Mouse (Mus musculus) hindbrain, embryonic 15.5 days (tissue): ENCODE data around the gene Olfr1208. TPM values are rescaled to one million over a fixed set of nuclear protein-coding genes. Genes with fewer than 3 reads are reported as not detected.

Experiments used
- ATAC-seq: fragments of 200-750 bp; cut with Nextera tagmentation; 2 replicates; pipeline ENCODE4 v1.8.0; 2017; ENCODE audit warnings: low read depth, moderate number of reproducible peaks, moderate TSS enrichment; ENCODE audit not compliant: low FRiP score
- H3K27ac ChIP-seq: fragments of 300-500 bp; sonication (generic); replicated peaks from 2 replicates; pipeline ENCODE4 v1.5.1; 2015; ENCODE audit warnings: mild to moderate bottlenecking, inconsistent platforms
- H3K27me3 ChIP-seq: fragments of 300-500 bp; sonication (generic); 2 replicates; pipeline ENCODE4 v1.6.1; 2015; ENCODE audit warnings: control low read depth, inconsistent platforms
- H3K36me3 ChIP-seq: fragments of 300-500 bp; sonication (generic); 2 replicates; pipeline ENCODE4 v1.6.1; 2015; ENCODE audit warnings: control low read depth, inconsistent platforms
- H3K4me1 ChIP-seq: fragments of 300-500 bp; sonication (generic); replicated peaks from 2 replicates; pipeline ENCODE4 v1.6.1; 2015; ENCODE audit warnings: control low read depth, inconsistent platforms
- H3K4me2 ChIP-seq: fragments of 300-500 bp; sonication (generic); 2 replicates; pipeline ENCODE4 v1.6.1; 2015; ENCODE audit warnings: moderate library complexity, mild to moderate bottlenecking, inconsistent platforms
- H3K4me3 ChIP-seq: fragments of 300-500 bp; sonication (generic); 2 replicates; pipeline ENCODE4 v1.5.1; 2015; ENCODE audit warnings: mild to moderate bottlenecking, inconsistent platforms
- H3K9ac ChIP-seq: fragments of 300-500 bp; sonication (generic); 2 replicates; pipeline ENCODE4 v1.6.1; 2015; ENCODE audit warnings: inconsistent platforms
- H3K9me3 ChIP-seq: fragments of 300-500 bp; sonication (generic); 2 replicates; pipeline ENCODE4 v1.6.1; 2016; ENCODE audit warnings: control low read depth, inconsistent platforms
- WGBS: fragments of 180-500 bp; shearing (Covaris S2); methylation state at CpG from one replicate; pipeline ENCODE4 v1.1.7; 2015; 5-methylcytosine and 5-hydroxymethylcytosine counted together
- polyA plus RNA-seq: library from polyadenylated mRNA; unstranded; fragments of >200 nt; fragmentation: Nextera tagmentation; extraction: Ambion mirVana; gene quantifications from 2 replicates; pipeline ENCODE4 v1.2.1, GENCODE M21; 2015

Gene Olfr1208
- polyA plus RNA-seq, result not detected in 2 replicates

GRCm38 (mm10) chr2:88902211-88902610 is at the start of gene Olfr1208:
Gene Olfr1208 (minus strand): TSS chr2:88902311.
- no peaks in the 10 kb centered on the region for H3K36me3 ChIP-seq
- no peak within 1 kb of the TSS for H3K4me2 ChIP-seq
- no peak within 1 kb of the TSS for H3K4me3 ChIP-seq
- H3K27me3 ChIP-seq, result no peaks in the 10 kb centered on the region
- H3K9ac ChIP-seq, result no peak within 1 kb of the TSS
- no peak within 1 kb of the TSS for H3K27ac ChIP-seq
- H3K9me3 ChIP-seq, result no peaks in the 10 kb centered on the region
- ATAC-seq, result no peak
- H3K4me1 ChIP-seq, result no peaks in the 10 kb centered on the region

DNA sequence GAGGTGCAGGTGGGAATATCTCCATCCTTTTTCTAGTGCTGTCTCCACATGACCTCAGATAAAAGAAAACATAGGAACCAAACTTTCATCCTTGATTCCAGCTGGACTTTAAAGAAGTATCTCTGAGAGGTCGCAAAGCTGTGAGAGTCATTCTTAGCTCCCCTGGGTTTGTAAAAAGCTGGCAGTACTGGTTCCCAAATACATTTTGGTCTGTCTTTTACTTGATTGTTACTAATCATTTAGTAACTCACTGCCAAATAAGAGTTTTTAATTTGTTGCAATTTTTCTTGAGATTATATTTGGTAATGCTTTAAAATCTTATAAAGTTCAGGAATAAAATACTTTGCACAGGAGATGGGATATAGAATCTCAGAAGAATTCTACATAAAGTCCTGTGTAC is 35.9 kb upstream of the Olfr1208 start, which contains the start of gene Olfr1211:
TSS of gene Olfr1211 (minus strand) at position 101 of the 400 bp plus-strand sequence.
- Histone ChIP-seq H3K36me3 (no peaks in the 10 kb centered on the region), H3K4me3 (no peak within 1 kb of the TSS), H3K4me1 (no peaks in the 10 kb centered on the region), H3K9ac (no peak within 1 kb of the TSS), H3K9me3 (no peaks in the 10 kb centered on the region), H3K27ac (no peak within 1 kb of the TSS), H3K27me3 (no peaks in the 10 kb centered on the region), H3K4me2 (no peak within 1 kb of the TSS)
- no peak for ATAC-seq
- WGBS, result 87% methylated on average over 1 of the region's 1 CpGs

DNA sequence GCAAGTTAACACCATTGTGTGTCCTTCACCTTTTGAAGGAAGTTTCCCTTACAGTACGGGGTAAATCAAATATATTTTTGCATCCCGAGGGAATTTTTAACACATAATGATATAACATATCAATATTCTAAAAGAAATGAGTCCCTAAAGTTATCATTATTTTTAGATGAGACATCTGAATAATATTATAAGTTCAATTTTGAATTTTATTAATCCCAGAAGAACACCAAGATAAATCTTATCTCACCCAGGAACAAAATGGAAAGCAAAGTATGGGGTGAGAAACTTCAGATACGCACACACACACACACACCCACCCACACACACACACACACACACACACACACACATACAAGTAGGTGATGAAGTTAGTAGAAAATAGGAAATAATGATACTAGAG is 12.9 kb upstream of the Olfr1208 start, which contains the start of gene Olfr1209:
TSS of gene Olfr1209 (minus strand) at position 101 of the 400 bp plus-strand sequence.
- Histone ChIP-seq H3K4me3 (no peak within 1 kb of the TSS), H3K27ac (no peak within 1 kb of the TSS), H3K4me1 (no peaks in the 10 kb centered on the region), H3K9me3 (no peaks in the 10 kb centered on the region), H3K27me3 (no peaks in the 10 kb centered on the region), H3K9ac (no peak within 1 kb of the TSS), H3K36me3 (no peaks in the 10 kb centered on the region), H3K4me2 (no peak within 1 kb of the TSS)
- 94% methylated on average over 3 of the region's 3 CpGs for WGBS
- no peak for ATAC-seq

DNA sequence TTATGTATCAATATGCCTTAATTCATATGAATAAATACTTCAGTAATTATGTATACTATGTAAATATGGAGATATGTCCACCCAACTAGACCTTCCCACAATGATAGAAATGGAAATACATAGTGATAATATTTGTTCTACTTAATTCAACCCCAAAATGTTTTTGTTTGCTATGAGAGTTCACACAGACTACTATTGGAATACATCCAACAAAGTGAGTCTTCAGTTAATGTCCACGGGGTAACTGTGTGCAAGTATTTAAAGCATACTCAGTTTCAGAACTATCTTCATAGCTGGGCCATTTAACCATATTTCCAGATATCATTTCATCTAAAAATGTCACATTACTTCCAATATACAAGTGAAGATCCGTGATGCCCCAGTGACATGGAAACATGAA is 39.2 kb downstream of the Olfr1208 start, which contains the start of gene Olfr1206:
TSS of gene Olfr1206 (plus strand) at position 301 of the 400 bp plus-strand sequence.
- Histone ChIP-seq H3K9me3 (no peaks in the 10 kb centered on the region), H3K9ac (no peak within 1 kb of the TSS), H3K36me3 (no peaks in the 10 kb centered on the region), H3K4me1 (no peaks in the 10 kb centered on the region), H3K27me3 (no peaks in the 10 kb centered on the region), H3K4me2 (no peak within 1 kb of the TSS), H3K4me3 (no peak within 1 kb of the TSS), H3K27ac (no peak within 1 kb of the TSS)
- 84% methylated on average over 2 of the region's 2 CpGs for WGBS
- no peak for ATAC-seq

DNA sequence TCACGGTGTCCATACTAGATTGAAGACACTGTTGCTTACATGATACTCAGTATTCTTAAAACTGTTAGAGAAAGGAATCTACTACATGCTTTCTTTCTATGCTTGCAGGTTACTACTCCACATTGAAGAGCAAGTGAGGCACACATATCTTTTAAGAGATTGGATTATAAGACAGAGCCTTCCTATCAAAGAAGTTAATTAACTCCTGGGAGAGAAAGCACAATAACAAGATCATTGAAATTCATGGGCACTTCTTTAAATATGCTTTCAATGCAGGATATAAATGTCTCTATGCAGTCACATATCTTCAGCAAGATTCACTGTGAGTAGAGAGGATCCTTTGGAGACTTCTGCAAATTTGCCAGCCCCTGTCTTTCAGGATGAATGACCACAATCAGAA is 53.1 kb downstream of the Olfr1208 start, which contains the start of gene Olfr1204:
TSS of gene Olfr1204 (plus strand) at position 301 of the 400 bp plus-strand sequence.
- Histone ChIP-seq H3K4me2 (no peak within 1 kb of the TSS), H3K4me1 (no peaks in the 10 kb centered on the region), H3K36me3 (no peaks in the 10 kb centered on the region), H3K9me3 (no peaks in the 10 kb centered on the region), H3K4me3 (no peak within 1 kb of the TSS), H3K9ac (no peak within 1 kb of the TSS), H3K27me3 (no peaks in the 10 kb centered on the region), H3K27ac (no peak within 1 kb of the TSS)
- ATAC-seq, result no peak
- 88% methylated on average over 1 of the region's 1 CpGs for WGBS

Other genes with a start within 250 kb of the Olfr1208 start
- not detected in 2 replicates for gene Olfr1193, start 226.7 kb downstream of the Olfr1208 start, polyA plus RNA-seq
- gene Olfr1195, start 213.1 kb downstream of the Olfr1208 start, polyA plus RNA-seq, result not detected in 2 replicates
- gene Olfr1196, start 197.7 kb downstream of the Olfr1208 start, polyA plus RNA-seq, result not detected in 2 replicates
- not detected in 2 replicates for gene Olfr1197, start 169.9 kb downstream of the Olfr1208 start, polyA plus RNA-seq
- gene Olfr1198, start 150.9 kb downstream of the Olfr1208 start, polyA plus RNA-seq, result not detected in 2 replicates
- gene Olfr1199, start 141.8 kb downstream of the Olfr1208 start, polyA plus RNA-seq, result not detected in 2 replicates
- gene Olfr1200, start 131.8 kb downstream of the Olfr1208 start, polyA plus RNA-seq, result not detected in 2 replicates
- gene Olfr1201, start 109.3 kb downstream of the Olfr1208 start, polyA plus RNA-seq, result not detected in 2 replicates
- 0.04 TPM in 1 of 2 replicates, not detected in the other for gene Olfr1202, start 87.8 kb downstream of the Olfr1208 start, polyA plus RNA-seq
- not detected in 2 replicates for gene Olfr1205, start 72.6 kb downstream of the Olfr1208 start, polyA plus RNA-seq
- gene Olfr1204, start 53.0 kb downstream of the Olfr1208 start, polyA plus RNA-seq, result not detected in 2 replicates
- not detected in 2 replicates for gene Olfr1206, start 39.1 kb downstream of the Olfr1208 start, polyA plus RNA-seq
- not detected in 2 replicates for gene Olfr1209, start 12.8 kb upstream of the Olfr1208 start, polyA plus RNA-seq
- not detected in 2 replicates for gene Olfr1211, start 35.8 kb upstream of the Olfr1208 start, polyA plus RNA-seq
- gene Olfr1212, start 51.7 kb upstream of the Olfr1208 start, polyA plus RNA-seq, result not detected in 2 replicates
- gene Gm13762, start 78.0 kb upstream of the Olfr1208 start, polyA plus RNA-seq, result not detected in 2 replicates
- not detected in 2 replicates for gene Olfr1214, start 90.3 kb upstream of the Olfr1208 start, polyA plus RNA-seq
- not detected in 2 replicates for gene Olfr1215, start 104.7 kb upstream of the Olfr1208 start, polyA plus RNA-seq
- gene Olfr1216, start 116.0 kb upstream of the Olfr1208 start, polyA plus RNA-seq, result not detected in 2 replicates
- gene Olfr1217, start 129.8 kb upstream of the Olfr1208 start, polyA plus RNA-seq, result not detected in 2 replicates
- gene Olfr1218, start 158.9 kb upstream of the Olfr1208 start, polyA plus RNA-seq, result not detected in 2 replicates
- gene Olfr1219, start 181.2 kb upstream of the Olfr1208 start, polyA plus RNA-seq, result not detected in 2 replicates
- gene Olfr1220, start 204.5 kb upstream of the Olfr1208 start, polyA plus RNA-seq, result not detected in 2 replicates
- gene Olfr1221, start 215.0 kb upstream of the Olfr1208 start, polyA plus RNA-seq, result not detected in 2 replicates
- gene Olfr1222, start 230.7 kb upstream of the Olfr1208 start, polyA plus RNA-seq, result not detected in 2 replicates
- gene Olfr1223, start 249.2 kb upstream of the Olfr1208 start, polyA plus RNA-seq, result not detected in 2 replicates